Comparison of ENCODE assay signal across 29 mouse cellular contexts in the genomic region with DNA sequence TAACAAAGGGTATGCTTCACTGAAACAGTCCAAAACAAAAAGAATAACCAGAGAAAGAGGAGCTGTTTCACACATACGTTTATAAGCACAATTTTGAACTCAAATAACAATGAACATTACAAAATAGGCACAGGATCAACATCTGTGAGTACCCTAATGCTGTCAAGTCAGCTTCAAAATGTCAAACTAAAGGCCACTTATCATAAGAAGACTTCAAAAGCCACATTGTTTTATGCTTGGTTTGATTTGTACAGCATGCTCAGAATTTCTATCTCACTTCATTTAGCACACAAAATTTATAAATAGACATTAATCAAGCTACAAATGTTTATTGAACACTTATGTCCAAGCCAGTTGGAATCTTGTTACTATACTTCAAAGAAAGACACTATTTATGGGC.
DNase-seq lines count a peak whose midpoint lies in the region; ATAC-seq and TF ChIP-seq lines count a peak whose summit lies in the region.
"Had no signal": no experiment of that assay in that cellular context is flagged by ENCODE, and none has a peak within 500 bp of the region (broad histone marks: within the 10 kb centered on the region; RNA-seq: fewer than 3 reads in every experiment).

No protein-coding gene starts in this region.

- no peak for DNase-seq in layer of hippocampus, adult 2 months (ENCODE audit: low spot score in 2 of 2)
- DNase-seq in layer of hippocampus, postnatal 25 days (ENCODE audit: extremely low spot score in 1 of 2, low spot score in 1 of 2) = no peak
- DNase-seq in lung, adult 2 months = no peak
- peak; percentile 16 for DNase-seq in retina, embryonic 14.5 days (ENCODE audit: low spot score)
- no peak for DNase-seq in retina, postnatal 1 day
- DNase-seq: adrenal gland, adult 2 months; adrenal gland, postnatal 14 days; B cell, adult 2 months; cerebellum, adult 11 months; cerebellum, adult 2 months; cerebellum, adult 9-11 months; cerebellum, postnatal 25 days; embryo, embryonic 11 days; gastrocnemius, postnatal 25 days; heart, adult 18-20 months; heart, postnatal 10 days; heart, postnatal 36 days had no signal

- H3K4me2 ChIP-seq in lung, embryonic 16.5 days (ENCODE audit: low read depth, low read length) = no peak overlapping the region
- H3K4me2 ChIP-seq: embryonic facial prominence, embryonic 13.5 days; forebrain, embryonic 12.5 days; forebrain, embryonic 15.5 days; heart, embryonic 12.5 days; heart, embryonic 15.5 days; hindbrain, embryonic 13.5 days had no signal

- H3K9me3 ChIP-seq in lung, embryonic 16.5 days (ENCODE audit: control insufficient read depth, low read length) = no peaks in the 10 kb centered on the region
- H3K9me3 ChIP-seq: embryonic facial prominence, embryonic 10.5 days; embryonic facial prominence, embryonic 13.5 days; forebrain, embryonic 12.5 days; forebrain, embryonic 15.5 days; heart, embryonic 12.5 days; heart, embryonic 15.5 days; hindbrain, embryonic 10.5 days; hindbrain, embryonic 13.5 days had no signal

- TF ChIP-seq CTCF in layer of hippocampus, adult 2 months (conservative IDR thresholded peaks at IDR 0.05) = no peak
- TF ChIP-seq CTCF in lung, adult 2 months (IDR thresholded peaks at IDR 0.05; ENCODE audit: insufficient read depth, low read length) = no peak

- H3K27me3 ChIP-seq in lung, embryonic 16.5 days (ENCODE audit: control insufficient read depth, insufficient read depth, low read depth, low read length) = no peaks in the 10 kb centered on the region
- H3K27me3 ChIP-seq: CH12.LX; embryonic facial prominence, embryonic 13.5 days; forebrain, embryonic 12.5 days; forebrain, embryonic 15.5 days; heart, embryonic 12.5 days; heart, embryonic 15.5 days; hindbrain, embryonic 13.5 days had no signal

- H3K4me1 ChIP-seq in lung, embryonic 16.5 days (replicated peaks; ENCODE audit: control insufficient read depth, insufficient read depth, low read length) = peaks cover 5% of the 10 kb centered on the region; the same call in 1 of the 2 replicates
- H3K4me1 ChIP-seq in lung, adult 2 months (ENCODE audit: control insufficient read depth, insufficient read depth, low read length) = peaks cover 3% of the 10 kb centered on the region
- H3K4me1 ChIP-seq: embryonic facial prominence, embryonic 10.5 days; embryonic facial prominence, embryonic 13.5 days; hindbrain, embryonic 10.5 days had no signal

- H3K4me3 ChIP-seq in layer of hippocampus, adult 2 months = no peak overlapping the region
- no peak overlapping the region for H3K4me3 ChIP-seq in lung, embryonic 16.5 days (ENCODE audit: low read length)
- no peak overlapping the region for H3K4me3 ChIP-seq in lung, adult 2 months (replicated peaks; ENCODE audit: extremely low read depth, low read depth, low read length)
- H3K4me3 ChIP-seq: embryonic facial prominence, embryonic 10.5 days; embryonic facial prominence, embryonic 13.5 days; erythroblast, embryonic 14.5 days; forebrain, embryonic 12.5 days; forebrain, embryonic 15.5 days; heart, embryonic 12.5 days; heart, embryonic 15.5 days; hindbrain, embryonic 10.5 days; hindbrain, embryonic 13.5 days had no signal

- H3K9ac ChIP-seq in lung, embryonic 16.5 days (ENCODE audit: low read length) = no peak overlapping the region
- H3K9ac ChIP-seq: embryonic facial prominence, embryonic 13.5 days; forebrain, embryonic 12.5 days; forebrain, embryonic 15.5 days; heart, embryonic 12.5 days; heart, embryonic 15.5 days; hindbrain, embryonic 13.5 days had no signal

- no peaks in the 10 kb centered on the region for H3K36me3 ChIP-seq in lung, embryonic 16.5 days (ENCODE audit: control insufficient read depth, insufficient read depth, low read length)
- H3K36me3 ChIP-seq: embryonic facial prominence, embryonic 10.5 days; embryonic facial prominence, embryonic 13.5 days; forebrain, embryonic 12.5 days; forebrain, embryonic 15.5 days; G1E; heart, embryonic 12.5 days; heart, embryonic 15.5 days; hindbrain, embryonic 10.5 days; hindbrain, embryonic 13.5 days had no signal

- 11% methylated on average over 1 of the region's 1 CpGs for WGBS in lung, embryonic 16.5 days
- 17% methylated on average over 1 of the region's 1 CpGs for WGBS in lung, adult 2 months

- peak; percentile 85 for ATAC-seq in lung, embryonic 16.5 days (ENCODE audit: low read depth)

- TF ChIP-seq POLR2A in lung, adult 2 months (IDR thresholded peaks at IDR 0.05; ENCODE audit: borderline replicate concordance, extremely low read depth, low read depth, low read length) = no peak

- peak overlapping the region; percentile 81 for H3K27ac ChIP-seq in layer of hippocampus, adult 2 months
- no peak overlapping the region for H3K27ac ChIP-seq in lung, embryonic 16.5 days (ENCODE audit: low read length)
- H3K27ac ChIP-seq: embryonic facial prominence, embryonic 10.5 days; embryonic facial prominence, embryonic 13.5 days; forebrain, embryonic 12.5 days; heart, embryonic 15.5 days; hindbrain, embryonic 10.5 days had no signal
